Mouse (Mus musculus): ENCODE results near the gene Rasd2. TPM values are rescaled to one million over a fixed set of nuclear protein-coding genes. Genes with fewer than 3 reads are reported as not detected.

The Rasd2 gene
- polyA plus RNA-seq, 1 experiment from 2014 or later: 3.6 TPM

DNA sequence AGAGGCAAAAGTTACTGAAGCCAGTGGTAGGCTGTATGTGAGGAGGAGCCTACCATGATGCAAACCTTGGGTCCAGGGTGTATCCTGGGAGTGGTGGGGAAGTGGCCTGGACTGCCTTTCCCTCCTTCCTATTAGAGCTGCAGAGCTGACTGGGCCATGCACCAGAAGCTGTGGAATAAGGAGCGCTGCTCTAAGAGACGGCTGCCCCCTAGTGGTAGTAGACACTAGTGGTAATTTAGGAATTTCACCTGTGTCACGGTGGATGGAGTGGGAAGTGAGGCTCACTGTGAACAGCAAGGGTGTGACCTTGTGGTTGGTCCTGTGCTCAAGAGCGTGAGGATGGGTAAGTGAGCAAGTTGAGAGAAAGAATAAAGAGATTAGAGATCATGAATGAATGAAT lies 4.2 kb downstream of the Rasd2 start:
- ATAC-seq: peak; percentile 45
- POLR2A ChIA-PET: interaction anchor here (1.1 kb wide), 1 partner anchor 86 kb away, joined by 3 read pairs; no protein-coding TSS in a partner anchor
- no peak for TF ChIP-seq CTCF (IDR thresholded peaks at IDR 0.05)
- CTCF ChIA-PET: interaction anchor here (0.7 to 3.6 kb wide), 16 partner anchors 8 to 146 kb away, joined by 3 to 52 read pairs (median 4); partner anchors contain the start of gene Mcm5
- peaks cover 14% of the 10 kb centered on the region for H3K27me3 ChIP-seq
- in situ Hi-C loops (cut with MboI; ENCODE audit: low pct_unique_long_range_greater_than_20kb): loop anchor here (5.0 kb wide), 1 partner anchor 86 kb away; no protein-coding TSS in a partner anchor
- DNase-seq (ENCODE audit: low read depth, low spot score): no peak

GRCm38 (mm10) chr8:75219877-75220738 lies 6.4 kb downstream of the Rasd2 start:
- ChIA-PET CTCF (interaction anchor here (1.0 to 3.6 kb wide), 4 partner anchors 84 to 149 kb away, joined by 4 to 23 read pairs (median 21); no protein-coding TSS in a partner anchor), POLR2A (no interaction called here)
- peaks cover 7% of the 10 kb centered on the region for H3K27me3 ChIP-seq
- in situ Hi-C loops (cut with MboI; ENCODE audit: low pct_unique_long_range_greater_than_20kb): loop anchor here (5.0 kb wide), 2 partner anchors 52 to 88 kb away; no protein-coding TSS in a partner anchor
- ATAC-seq (no peak), DNase-seq (ENCODE audit: low read depth, low spot score) (no peak)
- no peak for TF ChIP-seq CTCF (IDR thresholded peaks at IDR 0.05)

DNA sequence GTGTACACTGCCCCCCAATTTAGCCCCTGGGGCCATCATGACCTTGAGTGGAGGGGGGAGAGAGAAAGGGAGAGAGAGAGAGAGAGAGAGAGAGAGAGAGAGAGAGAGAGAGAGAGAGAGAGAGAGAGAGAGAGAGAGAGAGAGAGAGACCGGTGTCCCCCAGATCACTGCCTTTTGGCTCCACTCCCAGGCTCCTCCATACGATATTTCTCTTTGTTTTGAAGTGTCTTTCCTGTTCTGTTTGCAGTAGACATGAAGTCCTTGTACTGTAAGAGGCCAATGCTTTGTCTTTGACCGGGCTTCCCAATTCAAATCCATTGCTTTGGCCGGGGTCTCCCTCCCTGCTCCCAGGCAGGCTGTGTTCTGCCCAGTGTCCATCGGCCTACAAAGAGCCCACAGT lies 8.9 kb downstream of the Rasd2 start:
- ATAC-seq (no peak), DNase-seq (ENCODE audit: low read depth, low spot score) (no peak)
- no peaks in the 10 kb centered on the region for H3K27me3 ChIP-seq
- ChIA-PET CTCF (interaction anchor here (3.1 kb wide), 1 partner anchor 90 kb away, joined by 23 read pairs; no protein-coding TSS in a partner anchor), POLR2A (no interaction called here)
- no peak for TF ChIP-seq CTCF (IDR thresholded peaks at IDR 0.05)
- in situ Hi-C loops (cut with MboI; ENCODE audit: low pct_unique_long_range_greater_than_20kb): loop anchor here (5.0 kb wide), 1 partner anchor 50 kb away; no protein-coding TSS in a partner anchor

DNA sequence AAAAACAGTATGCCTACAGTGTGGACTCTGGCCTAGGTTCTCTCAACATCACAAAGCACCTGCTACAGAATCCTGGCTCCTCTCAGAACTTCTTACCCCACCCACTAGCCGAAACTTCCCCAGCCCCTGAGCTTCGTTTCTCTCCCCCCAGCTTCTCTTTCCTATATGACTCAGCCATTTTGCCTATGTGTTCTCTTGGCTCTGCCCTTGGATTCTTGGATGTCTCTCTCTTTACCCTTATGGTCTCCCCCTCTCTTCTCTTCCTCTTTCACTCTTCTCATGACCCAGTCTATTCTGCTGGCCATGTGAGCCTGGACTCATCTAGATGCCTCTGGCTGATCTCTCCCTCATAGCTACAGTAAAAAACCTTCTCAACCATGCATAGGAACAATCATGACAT lies 13.0 kb downstream of the Rasd2 start:
- no peaks in the 10 kb centered on the region for H3K27me3 ChIP-seq
- POLR2A ChIA-PET: no interaction called here
- no peak for TF ChIP-seq CTCF (IDR thresholded peaks at IDR 0.05)
- CTCF ChIA-PET: interaction anchor here (1.2 kb wide), 1 partner anchor 9 kb away, joined by 4 read pairs; no protein-coding TSS in a partner anchor
- DNase-seq (ENCODE audit: low read depth, low spot score) (no peak), ATAC-seq (peak; percentile 26)
- in situ Hi-C loops (cut with MboI; ENCODE audit: low pct_unique_long_range_greater_than_20kb): no loop called here

DNA sequence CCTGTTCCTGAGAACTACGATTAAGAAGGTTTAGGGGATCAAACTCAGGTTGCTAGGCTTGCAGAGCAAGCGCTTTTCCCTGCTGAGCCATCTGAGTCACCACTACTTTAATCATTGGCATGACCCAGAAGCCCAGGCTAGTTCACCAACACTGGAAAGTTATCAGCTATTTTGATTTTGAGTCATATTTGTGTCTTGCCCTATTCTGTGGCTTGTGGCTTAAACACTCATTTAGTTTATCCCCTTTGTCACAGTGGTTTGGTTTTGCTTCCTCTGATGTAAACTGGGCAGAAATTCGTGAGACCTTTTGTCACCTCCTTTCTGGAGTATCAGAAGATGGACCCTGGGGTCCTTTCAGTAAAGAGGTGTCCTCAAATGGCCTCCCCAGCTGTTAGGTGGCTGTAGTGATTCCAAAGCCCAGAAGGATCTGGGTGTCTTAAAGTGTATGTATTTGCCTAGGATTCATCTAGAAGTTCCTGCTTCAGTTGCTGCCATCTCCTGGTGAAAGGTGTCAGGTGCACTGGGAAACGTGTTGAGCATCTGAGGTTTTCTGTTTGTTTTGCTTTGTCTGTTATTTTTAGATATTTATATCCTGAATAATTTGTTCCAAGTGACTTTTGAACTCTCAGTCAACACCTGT lies 20.3 kb downstream of the Rasd2 start:
- CTCF ChIA-PET: interaction anchor here (1.7 kb wide), 1 partner anchor 118 kb away, joined by 3 read pairs; no protein-coding TSS in a partner anchor
- peak; percentile 75 for DNase-seq (ENCODE audit: low read depth, low spot score)
- in situ Hi-C loops (cut with MboI; ENCODE audit: low pct_unique_long_range_greater_than_20kb): no loop called here
- ATAC-seq: peak; percentile 99
- no peaks in the 10 kb centered on the region for H3K27me3 ChIP-seq
- peak; percentile 44 for TF ChIP-seq CTCF (IDR thresholded peaks at IDR 0.05)
- POLR2A ChIA-PET: no interaction called here

DNA sequence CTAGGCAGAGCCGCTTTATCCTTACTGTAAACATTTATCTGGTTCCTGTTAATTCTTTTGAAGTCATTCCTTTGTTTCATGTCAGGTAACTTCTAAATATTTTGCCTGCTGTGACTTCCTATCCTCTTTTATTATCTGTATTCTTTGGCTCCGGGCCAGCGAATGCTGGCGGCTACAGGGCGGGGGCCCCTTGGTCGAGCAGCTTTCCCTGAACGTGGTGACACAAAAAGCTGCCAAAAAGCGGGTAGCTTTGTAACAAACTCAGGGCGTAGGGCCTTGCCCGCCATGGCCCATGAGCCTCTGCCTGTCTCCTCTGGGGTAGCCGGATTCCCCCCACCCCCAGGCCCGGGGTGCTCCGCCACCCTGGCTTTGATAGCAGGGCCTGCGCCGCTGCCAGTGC lies 33.6 kb downstream of the Rasd2 start:
- no peak for TF ChIP-seq CTCF (IDR thresholded peaks at IDR 0.05)
- H3K27me3 ChIP-seq: no peaks in the 10 kb centered on the region
- ChIA-PET CTCF (interaction anchor here (1.7 kb wide), 1 partner anchor 11 kb away, joined by 5 read pairs; no protein-coding TSS in a partner anchor), POLR2A (no interaction called here)
- DNase-seq (ENCODE audit: low read depth, low spot score) (no peak), ATAC-seq (no peak)
- in situ Hi-C loops (cut with MboI; ENCODE audit: low pct_unique_long_range_greater_than_20kb): no loop called here

GRCm38 (mm10) chr8:75249186-75249585 lies 35.4 kb downstream of the Rasd2 start:
- TF ChIP-seq CTCF (IDR thresholded peaks at IDR 0.05): no peak
- no peaks in the 10 kb centered on the region for H3K27me3 ChIP-seq
- ATAC-seq (no peak), DNase-seq (ENCODE audit: low read depth, low spot score) (no peak)
- ChIA-PET POLR2A (interaction anchor here (0.5 kb wide), 1 partner anchor 99 kb away, joined by 3 read pairs; no protein-coding TSS in a partner anchor), CTCF (no interaction called here)
- in situ Hi-C loops (cut with MboI; ENCODE audit: low pct_unique_long_range_greater_than_20kb): no loop called here

DNA sequence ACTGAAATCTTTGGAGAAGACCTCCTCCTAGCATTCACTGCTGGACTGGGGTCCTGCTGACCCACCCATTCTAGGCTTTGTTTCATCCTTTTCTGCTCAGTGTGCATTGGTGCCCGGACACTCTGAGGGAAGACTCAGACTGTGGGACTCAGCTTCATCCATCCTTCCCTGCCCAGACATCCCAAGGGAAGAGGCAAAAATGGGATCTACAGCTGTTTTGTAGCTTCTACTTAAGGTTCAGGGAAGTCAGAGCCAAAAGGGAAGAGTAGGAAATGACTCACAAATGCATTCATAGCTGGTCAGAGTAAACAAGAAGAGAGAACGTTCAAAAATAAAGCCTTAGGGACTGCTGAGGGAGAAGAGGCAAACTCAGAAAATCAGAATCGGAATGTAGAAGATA lies 40.3 kb downstream of the Rasd2 start:
- DNase-seq (ENCODE audit: low read depth, low spot score) (no peak), ATAC-seq (no peak)
- ChIA-PET CTCF (interaction anchor here (0.7 to 1.5 kb wide), 2 partner anchors 37 to 124 kb away, joined by 3 to 4 read pairs; no protein-coding TSS in a partner anchor), POLR2A (no interaction called here)
- no peak for TF ChIP-seq CTCF (IDR thresholded peaks at IDR 0.05)
- in situ Hi-C loops (cut with MboI; ENCODE audit: low pct_unique_long_range_greater_than_20kb): no loop called here
- no peaks in the 10 kb centered on the region for H3K27me3 ChIP-seq

DNA sequence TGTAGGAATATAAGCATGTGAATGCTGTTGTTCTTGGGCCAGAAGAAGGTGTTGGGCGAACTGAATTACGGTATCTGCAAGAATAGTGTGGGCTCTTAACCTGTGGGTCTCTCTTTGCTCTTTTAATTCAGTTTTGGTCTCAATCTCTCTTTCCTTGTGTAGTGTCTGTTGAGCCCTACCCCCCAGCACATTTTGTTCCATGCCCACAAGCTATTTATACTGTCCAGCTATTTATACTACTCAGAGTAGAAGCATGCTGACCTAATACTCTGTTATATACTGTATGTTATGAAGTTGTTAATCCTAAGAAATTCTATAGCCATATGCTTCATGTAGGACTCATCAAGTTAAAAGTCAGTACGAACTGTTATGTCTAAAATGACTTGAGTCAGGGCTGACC lies 41.9 kb downstream of the Rasd2 start:
- no peak for TF ChIP-seq CTCF (IDR thresholded peaks at IDR 0.05)
- ChIA-PET CTCF (no interaction called here), POLR2A (no interaction called here)
- no peak for ATAC-seq
- in situ Hi-C loops (cut with MboI; ENCODE audit: low pct_unique_long_range_greater_than_20kb): no loop called here
- no peaks in the 10 kb centered on the region for H3K27me3 ChIP-seq
- no peak for DNase-seq (ENCODE audit: low read depth, low spot score)

GRCm38 (mm10) chr8:75272166-75272565 lies 58.4 kb downstream of the Rasd2 start:
- DNase-seq (ENCODE audit: low read depth, low spot score) (no peak), ATAC-seq (peak; percentile 32)
- H3K27me3 ChIP-seq: no peaks in the 10 kb centered on the region
- in situ Hi-C loops (cut with MboI; ENCODE audit: low pct_unique_long_range_greater_than_20kb): loop anchor here (5.0 kb wide), 2 partner anchors 50 to 140 kb away; no protein-coding TSS in a partner anchor
- peak; percentile 62 for TF ChIP-seq CTCF (IDR thresholded peaks at IDR 0.05)
- ChIA-PET CTCF (interaction anchor here (1.2 kb wide), 1 partner anchor 136 kb away, joined by 4 read pairs; no protein-coding TSS in a partner anchor), POLR2A (no interaction called here)

Other genes with a start within 250 kb of the Rasd2 start
- 35.8 TPM for gene Hmgxb4, start 220.6 kb upstream of the Rasd2 start, polyA plus RNA-seq (2021)
- 32.0 TPM for gene Tom1, start 180.2 kb upstream of the Rasd2 start, polyA plus RNA-seq (2021)
- 89.4 TPM for gene Hmox1, start 120.3 kb upstream of the Rasd2 start, polyA plus RNA-seq (2021)
- 50.8 TPM for gene Mcm5, start 104.4 kb upstream of the Rasd2 start, polyA plus RNA-seq (2021)
- 0.24 TPM for gene Gm10358, start 192.6 kb downstream of the Rasd2 start, polyA plus RNA-seq (2021)
- gene Iqcm, start 234.8 kb downstream of the Rasd2 start, polyA plus RNA-seq (2021): not detected

Measured in Patski (cell line).